Mouse (Mus musculus): ENCODE measurements around the gene Wdr73. TPM values are rescaled to one million over a fixed set of nuclear protein-coding genes. Genes with fewer than 3 reads are reported as not detected.

Wdr73 gene
- 22.5 TPM for total RNA-seq (2023)

GRCm38 (mm10) chr7:80900944-80901501 is at the start of gene Wdr73:
Gene Wdr73 (minus strand): TSS chr7:80901269.

GRCm38 (mm10) chr7:80947445-80948350 is 46.6 kb upstream of the Wdr73 start, which contains the start of gene Sec11a:
Gene Sec11a (minus strand): TSS chr7:80947780.

GRCm38 (mm10) chr7:80904921-80905515 is 3.9 kb upstream of the Wdr73 start, which contains the start of gene Nmb:
Gene Nmb (minus strand): TSS chr7:80905076.

GRCm38 (mm10) chr7:80860729-80861274 is 40.3 kb downstream of the Wdr73 start, which contains the start of gene Zscan2:
Gene Zscan2 (plus strand): TSS chr7:80860920.

Other genes with a start within 250 kb of the Wdr73 start
- gene Crtc3, start 212.4 kb downstream of the Wdr73 start, total RNA-seq (2023) = 76.3 TPM
- gene Iqgap1, start 75.3 kb downstream of the Wdr73 start, total RNA-seq (2023) = 241 TPM
- gene Zscan2, start 40.3 kb downstream of the Wdr73 start, total RNA-seq (2023) = 20.2 TPM
- 21.4 TPM for gene Nmb, start 3.8 kb upstream of the Wdr73 start, total RNA-seq (2023)
- 166 TPM for gene Sec11a, start 46.5 kb upstream of the Wdr73 start, total RNA-seq (2023)
- 101 TPM for gene Zfp592, start 92.4 kb upstream of the Wdr73 start, total RNA-seq (2023)
- 1.1 TPM for gene Alpk3, start 156.3 kb upstream of the Wdr73 start, total RNA-seq (2023)
- gene Slc28a1, start 213.5 kb upstream of the Wdr73 start, total RNA-seq (2023) = not detected